Mouse (Mus musculus): ENCODE data around the gene Adcy10.
A peak's percentile ranks its signal among the peaks of the same experiment; 100 is the strongest.

Gene Adcy10

GRCm38 (mm10) chr1:165484688-165485233 lies at the start of gene Adcy10:
Gene Adcy10 (plus strand): TSS chr1:165485183.
- no peak for DNase-seq (ENCODE audit: low read depth, low spot score)

GRCm38 (mm10) chr1:165438289-165439021 lies 46.5 kb upstream of the Adcy10 start:
- DNase-seq (ENCODE audit: low read depth, low spot score) = no peak

- DNase-seq (ENCODE audit: low read depth, low spot score) = no peak
These were observed 44.2 kb upstream of the Adcy10 start for GRCm38 (mm10) chr1:165440788-165441187.

- no peak for DNase-seq (ENCODE audit: low read depth, low spot score)
These were observed 43.8 kb upstream of the Adcy10 start for GRCm38 (mm10) chr1:165441201-165441600.

- no peak for DNase-seq (ENCODE audit: low read depth, low spot score)
These were observed 43.3 kb upstream of the Adcy10 start for GRCm38 (mm10) chr1:165441719-165442118.

GRCm38 (mm10) chr1:165459041-165459502 lies 25.9 kb upstream of the Adcy10 start:
- DNase-seq (ENCODE audit: low read depth, low spot score) = no peak

GRCm38 (mm10) chr1:165459503-165460181 lies 25.3 kb upstream of the Adcy10 start:
- DNase-seq (ENCODE audit: low read depth, low spot score) = peak; percentile 65

- peak; percentile 99 for DNase-seq (ENCODE audit: low read depth, low spot score)
These were observed 24.6 kb upstream of the Adcy10 start, which contains the start of the genes Dcaf6 and Mpc2 for GRCm38 (mm10) chr1:165460360-165460800. Gene Dcaf6 (minus strand): TSS chr1:165460475. Gene Mpc2 (plus strand): TSS chr1:165460637.

GRCm38 (mm10) chr1:165460801-165461377 lies 24.1 kb upstream of the Adcy10 start:
- DNase-seq (ENCODE audit: low read depth, low spot score) = peak; percentile 100

- DNase-seq (ENCODE audit: low read depth, low spot score) = no peak
These were observed 23.3 kb upstream of the Adcy10 start for GRCm38 (mm10) chr1:165461681-165462080.

GRCm38 (mm10) chr1:165462861-165463260 lies 22.1 kb upstream of the Adcy10 start:
- DNase-seq (ENCODE audit: low read depth, low spot score) = no peak

GRCm38 (mm10) chr1:165464574-165464973 lies 20.4 kb upstream of the Adcy10 start:
- DNase-seq (ENCODE audit: low read depth, low spot score) = no peak

GRCm38 (mm10) chr1:165468971-165469370 lies 16.0 kb upstream of the Adcy10 start:
- DNase-seq (ENCODE audit: low read depth, low spot score) = no peak

- DNase-seq (ENCODE audit: low read depth, low spot score) = no peak
These were observed 15.3 kb upstream of the Adcy10 start for GRCm38 (mm10) chr1:165469717-165470116.

GRCm38 (mm10) chr1:165471490-165471889 lies 13.5 kb upstream of the Adcy10 start:
- DNase-seq (ENCODE audit: low read depth, low spot score) = no peak

GRCm38 (mm10) chr1:165486108-165486507 lies 1.1 kb downstream of the Adcy10 start:
- no peak for DNase-seq (ENCODE audit: low read depth, low spot score)

GRCm38 (mm10) chr1:165489197-165489596 lies 4.2 kb downstream of the Adcy10 start:
- no peak for DNase-seq (ENCODE audit: low read depth, low spot score)

- DNase-seq (ENCODE audit: low read depth, low spot score) = no peak
These were observed 13.9 kb downstream of the Adcy10 start for GRCm38 (mm10) chr1:165498856-165499255.

GRCm38 (mm10) chr1:165503307-165504024 lies 18.5 kb downstream of the Adcy10 start:
- DNase-seq (ENCODE audit: low read depth, low spot score) = no peak

GRCm38 (mm10) chr1:165506303-165506702 lies 21.3 kb downstream of the Adcy10 start:
- DNase-seq (ENCODE audit: low read depth, low spot score) = no peak

GRCm38 (mm10) chr1:165510161-165510560 lies 25.2 kb downstream of the Adcy10 start:
- DNase-seq (ENCODE audit: low read depth, low spot score) = no peak

Measured in CD4-positive helper T cell, adult 2 months (primary cell).